Mouse (Mus musculus) stomach, embryonic 16.5 days (tissue): Measurements from ENCODE around the gene 1700016H13Rik. TPM values are rescaled to one million over a fixed set of nuclear protein-coding genes. Genes with fewer than 3 reads are reported as not detected.

ENCODE experiments used
- ATAC-seq: fragments of 200-750 bp; cut with Nextera tagmentation; 2 replicates; pipeline ENCODE4 v1.8.0; 2017; ENCODE audit warnings: moderate number of reproducible peaks, moderate TSS enrichment; ENCODE audit not compliant: insufficient read depth, low FRiP score
- H3K27ac ChIP-seq: fragments of 300-500 bp; sonication (generic); 2 replicates; pipeline ENCODE4 v1.5.1; 2014; ENCODE audit warnings: low read length
- H3K27me3 ChIP-seq: fragments of 300-500 bp; sonication (generic); 2 replicates; pipeline ENCODE4 v1.6.1; 2014; ENCODE audit warnings: low read length, control low read depth, mixed read lengths; ENCODE audit not compliant: control insufficient read depth, insufficient read depth
- H3K36me3 ChIP-seq: fragments of 300-500 bp; sonication (generic); 2 replicates; pipeline ENCODE4 v1.6.1; 2014; ENCODE audit warnings: low read length; ENCODE audit not compliant: control insufficient read depth, insufficient read depth
- H3K4me1 ChIP-seq: fragments of 300-500 bp; sonication (generic); 2 replicates; pipeline ENCODE4 v1.6.1; 2014; ENCODE audit warnings: low read length, control low read depth, mixed read lengths; ENCODE audit not compliant: control insufficient read depth, insufficient read depth
- H3K4me2 ChIP-seq: fragments of 300-500 bp; sonication (generic); 2 replicates; pipeline ENCODE4 v1.6.1; 2014; ENCODE audit warnings: low read depth, low read length, mixed read lengths
- H3K4me3 ChIP-seq: fragments of 300-500 bp; sonication (generic); replicated peaks from 2 replicates; pipeline ENCODE4 v1.5.1; 2014; ENCODE audit warnings: mild to moderate bottlenecking, low read length
- H3K9ac ChIP-seq: fragments of 300-500 bp; sonication (generic); 2 replicates; pipeline ENCODE4 v1.6.1; 2014; ENCODE audit warnings: low read length
- H3K9me3 ChIP-seq: fragments of 300-500 bp; sonication (generic); replicated peaks from 2 replicates; pipeline ENCODE4 v1.6.1; 2016; ENCODE audit warnings: low read length, control low read depth; ENCODE audit not compliant: control insufficient read depth
- WGBS: fragments of 180-500 bp; shearing (Covaris S2); extraction: QIAGEN DNeasy Blood & Tissue Kit; methylation state at CpG from one replicate; pipeline ENCODE4 v1.1.7; 2014; 5-methylcytosine and 5-hydroxymethylcytosine counted together
- polyA plus RNA-seq: library from polyadenylated mRNA; unstranded; fragments of >200 nt; fragmentation: Nextera tagmentation; extraction: Ambion mirVana; gene quantifications from 2 replicates; pipeline ENCODE4 v1.2.1, GENCODE M21; 2015

Gene 1700016H13Rik
- polyA plus RNA-seq, 1 experiment from 2014 or later = 0.44 TPM

DNA sequence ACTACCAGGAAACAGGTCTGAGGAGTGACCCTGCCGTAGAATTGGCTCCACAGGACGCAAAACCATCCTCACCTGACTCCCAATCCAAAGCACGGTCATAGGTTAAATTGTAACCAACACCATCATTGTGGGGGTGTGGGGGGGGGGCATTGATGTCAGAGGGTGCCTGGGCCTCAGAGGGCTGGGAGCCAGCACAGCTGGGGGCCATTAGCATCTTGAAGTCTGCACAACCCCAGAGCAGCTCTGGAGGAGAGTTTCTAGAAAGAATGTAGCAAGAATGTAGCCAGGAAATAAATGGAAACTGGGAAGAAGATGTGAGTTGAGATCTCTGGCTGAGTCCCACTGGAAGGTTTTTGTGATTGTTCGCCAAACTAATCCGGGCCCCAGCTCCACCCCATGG, 56.9 kb downstream of the 1700016H13Rik start:
- H3K9me3 ChIP-seq = no peaks in the 10 kb centered on the region
- ATAC-seq = no peak
- H3K4me2 ChIP-seq = no peak overlapping the region
- no peak overlapping the region for H3K9ac ChIP-seq
- H3K4me3 ChIP-seq = no peak overlapping the region
- 0 out of 2 replicates have a peak overlapping the region, but pooled peaks have one; percentile 14 for H3K27ac ChIP-seq
- no peaks in the 10 kb centered on the region for H3K27me3 ChIP-seq
- H3K36me3 ChIP-seq = no peaks in the 10 kb centered on the region
- 74% methylated on average over 5 of the region's 5 CpGs for WGBS
- H3K4me1 ChIP-seq = peaks cover 9% of the 10 kb centered on the region

DNA sequence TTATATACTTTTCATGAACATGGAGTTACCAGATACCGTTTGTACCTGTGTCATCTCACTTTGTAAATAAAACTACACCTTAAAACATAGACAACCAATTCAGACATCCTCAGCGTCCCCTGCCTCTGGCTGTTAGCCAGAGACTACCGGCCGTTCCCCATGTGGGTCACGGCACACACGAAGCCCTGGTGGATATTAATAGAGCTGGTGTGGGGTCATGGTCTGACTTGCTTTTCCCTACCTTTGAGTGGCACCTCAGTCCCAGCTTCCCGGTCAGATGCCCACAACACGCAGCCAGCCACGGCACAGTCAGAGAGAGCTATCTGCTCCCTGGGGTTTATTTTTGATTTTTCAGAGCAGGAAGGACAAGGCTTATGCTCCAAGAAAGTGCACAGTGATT, 57.5 kb downstream of the 1700016H13Rik start:
- no peak overlapping the region for H3K4me2 ChIP-seq
- H3K36me3 ChIP-seq = 0 out of 2 replicates have a peak, but pooled peaks cover 4% of the 10 kb centered on the region
- peaks cover 9% of the 10 kb centered on the region for H3K4me1 ChIP-seq
- ATAC-seq = no peak
- H3K9ac ChIP-seq = no peak overlapping the region
- 75% methylated on average over 9 of the region's 9 CpGs for WGBS
- no peak overlapping the region for H3K4me3 ChIP-seq
- no peaks in the 10 kb centered on the region for H3K27me3 ChIP-seq
- H3K27ac ChIP-seq = no peak overlapping the region
- no peaks in the 10 kb centered on the region for H3K9me3 ChIP-seq

Other genes starting within 250 kb of the 1700016H13Rik start
- 16.8 and 18.8 TPM in 2 replicates for gene Ptpn13, start 230.8 kb downstream of the 1700016H13Rik start, polyA plus RNA-seq
- 1.7 and 4.7 TPM in 2 replicates for gene Slc10a6, start 26.6 kb downstream of the 1700016H13Rik start, polyA plus RNA-seq
- 5.4 and 6.8 TPM in 2 replicates for gene Aff1, start 36.4 kb upstream of the 1700016H13Rik start, polyA plus RNA-seq